Mouse (Mus musculus) retina, postnatal 7 days (tissue): ENCODE data around the gene Morc2a.

ENCODE experiments used
- DNase-seq: peaks from one replicate; pipeline ENCODE4 v3.0.0-alpha.2; 2012; ENCODE audit warnings: low read depth, low spot score

Gene Morc2a

DNA sequence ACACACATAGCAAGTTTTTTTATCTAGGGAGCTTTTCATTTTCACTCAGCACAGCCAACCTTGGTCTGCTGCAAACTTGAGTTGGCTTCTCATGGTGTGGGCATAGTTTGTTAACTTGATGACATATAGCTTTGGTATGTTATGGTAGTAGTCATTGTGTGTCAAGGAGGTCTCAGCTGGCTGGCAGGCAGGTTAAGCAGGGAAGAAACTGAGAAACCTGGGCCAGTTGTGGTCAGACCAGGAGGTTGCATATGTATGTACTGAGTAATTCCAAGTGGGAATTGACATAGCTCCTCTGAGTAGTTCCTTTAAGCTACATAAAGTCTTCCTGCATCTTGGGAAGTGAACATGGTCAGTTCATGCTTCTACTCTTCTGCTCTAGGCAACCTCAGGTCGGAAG is 35.2 kb downstream of the Morc2a start:
- DNase-seq: no peak

DNA sequence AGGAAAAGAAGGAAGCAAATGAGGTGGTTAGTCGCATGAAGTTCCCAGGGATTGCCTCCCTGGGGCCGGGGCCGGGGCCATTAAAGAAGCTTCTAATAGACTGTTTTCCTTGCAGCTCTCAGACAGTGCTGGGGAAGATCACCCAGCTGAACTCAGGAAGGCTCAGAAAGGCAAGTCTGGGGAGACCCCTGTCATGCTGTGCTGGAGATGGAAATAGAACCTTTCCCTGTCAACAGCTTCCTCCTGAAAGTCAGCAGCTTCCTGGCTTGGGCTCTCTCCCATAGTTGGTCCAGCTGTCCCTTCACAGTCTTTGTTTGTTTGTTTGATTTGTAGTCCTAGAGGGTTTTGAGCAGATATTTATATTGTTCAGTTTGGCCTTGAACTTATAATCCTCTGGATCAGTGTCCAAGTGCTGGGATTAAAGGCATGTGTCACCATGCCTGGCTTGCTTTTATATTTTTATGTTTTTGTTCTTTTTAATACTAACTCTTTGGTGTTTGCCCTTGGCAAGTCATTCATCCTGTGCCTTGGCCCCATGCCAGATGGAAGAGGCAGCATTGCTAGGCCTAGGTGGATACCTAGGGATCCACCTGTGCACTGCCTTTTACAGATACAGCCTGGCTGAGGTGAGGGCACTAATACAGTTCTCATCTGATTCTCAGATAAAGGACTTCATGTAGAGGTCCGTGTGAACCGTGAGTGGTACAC is 35.9 kb downstream of the Morc2a start:
- no peak for DNase-seq

DNA sequence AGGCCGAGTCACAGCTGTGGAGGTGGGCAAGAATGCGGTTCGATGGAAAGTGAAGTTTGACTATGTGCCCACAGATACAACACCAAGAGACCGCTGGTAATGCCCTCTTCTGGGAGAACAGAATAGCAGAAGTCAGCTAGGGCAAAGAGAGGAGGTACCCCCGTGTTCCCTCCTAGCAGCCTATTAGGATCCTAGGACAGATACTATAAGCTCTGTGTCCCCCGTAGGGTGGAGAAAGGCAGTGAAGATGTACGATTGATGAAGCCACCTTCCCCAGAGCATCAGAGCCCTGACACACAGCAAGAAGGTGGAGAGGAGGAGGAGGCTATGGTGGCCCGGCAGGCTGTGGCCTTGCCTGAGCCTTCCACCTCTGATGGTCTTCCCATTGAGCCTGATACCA is 36.4 kb downstream of the Morc2a start:
- no peak for DNase-seq

DNA sequence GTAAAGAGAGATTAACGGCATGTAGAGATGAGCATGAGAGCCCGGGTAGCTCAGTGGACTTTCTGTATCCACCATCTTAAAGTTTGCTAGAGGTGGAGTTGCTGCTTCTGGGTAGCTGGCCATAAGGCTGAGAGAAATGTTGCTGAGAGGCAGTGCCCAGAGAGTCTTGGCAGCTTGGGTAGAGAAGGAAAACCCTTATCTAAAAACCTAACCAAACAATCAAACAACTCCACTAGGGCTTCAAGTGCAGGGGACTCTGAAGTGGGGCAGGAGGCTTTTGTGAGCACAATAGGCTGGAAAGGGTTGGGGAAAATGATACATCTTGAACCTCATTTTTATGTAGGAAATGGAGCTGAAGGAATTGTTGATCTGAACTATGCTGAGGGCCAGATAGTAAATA is 37.3 kb downstream of the Morc2a start:
- DNase-seq: no peak

DNA sequence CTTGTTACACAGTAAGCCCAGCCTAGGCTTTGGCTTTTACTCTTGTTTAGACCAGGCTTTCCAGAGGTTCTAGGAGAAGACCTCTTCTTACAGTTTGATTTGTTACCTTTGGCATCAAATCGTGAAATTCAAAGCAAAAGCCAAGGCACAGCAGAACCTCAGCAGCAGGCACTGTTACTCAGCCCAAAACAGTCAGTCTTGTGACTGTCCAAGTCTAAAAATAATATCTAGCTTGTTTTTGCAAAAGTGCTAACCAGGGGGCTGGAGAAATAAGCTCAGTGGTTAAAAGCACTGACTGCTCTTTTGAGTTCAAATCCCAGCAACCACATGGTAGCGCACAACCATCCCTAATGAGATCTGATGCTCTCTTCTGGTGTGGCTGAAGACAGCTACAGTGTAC is 37.9 kb downstream of the Morc2a start:
- no peak for DNase-seq

DNA sequence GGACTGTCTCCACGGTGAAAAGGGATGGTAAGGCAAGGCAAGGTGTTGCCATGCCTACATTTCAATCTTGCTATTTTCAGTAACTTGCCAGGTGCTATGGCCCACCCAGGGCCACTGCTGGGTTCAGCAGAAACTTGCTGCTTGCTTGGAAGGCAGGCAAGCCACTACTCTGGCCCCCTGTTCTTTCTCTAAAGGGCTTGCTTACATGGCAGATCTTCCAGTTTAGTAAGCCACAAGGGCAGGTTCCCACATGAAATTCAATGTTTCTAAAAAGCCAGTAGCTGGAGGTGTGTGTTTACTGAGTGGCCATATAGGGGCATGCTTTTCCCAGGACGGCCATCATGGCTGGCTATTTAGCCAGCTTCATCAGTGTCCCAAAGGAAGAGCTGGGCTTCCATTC is 42.8 kb downstream of the Morc2a start:
- DNase-seq: no peak

DNA sequence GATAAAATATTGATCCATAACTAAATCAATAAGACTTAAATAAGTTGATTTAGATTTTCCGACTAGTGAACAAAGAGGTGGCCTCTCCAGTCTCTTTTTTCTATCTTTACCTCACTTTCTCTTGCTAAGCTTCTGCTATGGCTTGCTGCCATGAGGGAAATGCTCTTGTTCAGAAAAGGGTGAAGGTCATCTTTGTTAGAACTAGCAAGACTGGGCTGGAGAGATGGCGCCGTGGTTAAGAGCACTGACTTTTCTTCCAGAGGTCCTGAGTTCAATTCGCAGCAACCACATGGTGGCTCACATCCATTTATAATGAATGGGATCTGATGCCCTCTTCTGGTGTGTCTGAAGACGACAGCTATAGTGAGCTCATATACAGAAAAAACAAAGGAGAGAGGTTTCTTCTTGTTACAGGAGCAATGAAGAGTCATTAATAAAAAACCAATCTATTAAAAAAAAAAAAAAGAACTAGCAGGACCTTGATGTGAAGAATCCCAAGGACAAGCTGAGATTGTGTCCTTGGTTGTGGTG is 47.2 kb downstream of the Morc2a start:
- DNase-seq: no peak

DNA sequence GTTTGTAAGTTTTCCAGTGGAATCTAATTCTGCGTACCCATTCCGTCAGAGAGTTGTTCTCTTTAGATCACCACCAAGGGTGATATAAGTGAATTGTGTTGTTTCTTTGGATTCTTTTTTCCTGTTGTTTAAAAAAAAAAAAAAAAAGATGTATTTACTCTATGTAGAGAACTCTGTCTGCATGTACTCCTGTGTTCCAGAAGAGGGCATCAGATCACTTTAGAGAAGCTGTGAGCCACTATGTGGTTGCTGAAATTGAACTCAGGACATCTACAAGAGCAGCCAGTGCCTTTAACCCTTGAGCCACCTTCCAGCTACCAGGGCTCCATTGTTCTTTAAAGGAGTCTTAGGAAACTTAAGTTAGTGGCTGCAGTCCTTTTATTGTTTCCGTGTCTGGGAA is 48.5 kb downstream of the Morc2a start:
- no peak for DNase-seq

DNA sequence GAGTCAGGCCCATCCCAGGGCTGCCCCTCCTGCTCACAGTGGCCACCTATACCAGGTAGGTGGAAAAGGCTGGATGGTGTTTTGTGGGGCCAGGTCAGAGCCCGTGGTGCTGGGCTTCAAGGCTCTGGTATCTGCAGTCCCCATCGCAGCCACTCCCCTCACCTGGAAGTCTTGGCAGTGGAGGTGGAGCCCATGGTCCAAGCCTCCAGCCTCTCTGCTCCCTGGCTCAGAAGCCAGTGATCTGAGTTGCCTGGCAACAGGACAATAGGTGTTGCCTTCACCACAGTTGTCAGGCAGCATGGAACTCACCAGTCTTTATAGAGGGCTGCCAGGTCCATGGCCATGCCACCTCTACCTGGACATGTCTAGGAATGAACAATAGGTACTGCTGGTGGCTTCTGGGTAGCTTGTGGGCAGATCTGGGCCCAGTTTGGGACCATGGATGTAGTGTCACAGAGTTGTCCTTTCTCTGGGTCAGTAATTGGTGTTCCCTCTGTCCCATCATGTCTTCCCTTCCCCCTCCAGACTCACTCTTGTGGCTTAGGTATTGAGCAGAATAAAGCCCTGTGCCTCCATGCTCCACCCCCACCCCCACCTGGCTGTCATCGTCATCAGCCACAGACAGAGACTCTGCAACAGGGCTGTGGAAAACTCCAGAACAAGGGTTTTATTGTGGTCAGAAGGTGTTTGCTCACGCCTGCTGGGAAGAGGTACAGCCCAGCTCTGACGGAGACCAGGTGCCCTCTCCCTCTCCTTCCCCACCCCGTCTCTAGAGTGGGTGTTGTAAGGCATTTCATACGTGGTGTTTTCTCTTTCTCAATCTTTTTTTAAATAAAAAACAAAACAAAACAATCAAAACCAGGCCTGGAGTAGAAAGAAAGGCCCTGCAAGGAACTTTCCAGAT is 54.4 kb downstream of the Morc2a start:
- DNase-seq: no peak

DNA sequence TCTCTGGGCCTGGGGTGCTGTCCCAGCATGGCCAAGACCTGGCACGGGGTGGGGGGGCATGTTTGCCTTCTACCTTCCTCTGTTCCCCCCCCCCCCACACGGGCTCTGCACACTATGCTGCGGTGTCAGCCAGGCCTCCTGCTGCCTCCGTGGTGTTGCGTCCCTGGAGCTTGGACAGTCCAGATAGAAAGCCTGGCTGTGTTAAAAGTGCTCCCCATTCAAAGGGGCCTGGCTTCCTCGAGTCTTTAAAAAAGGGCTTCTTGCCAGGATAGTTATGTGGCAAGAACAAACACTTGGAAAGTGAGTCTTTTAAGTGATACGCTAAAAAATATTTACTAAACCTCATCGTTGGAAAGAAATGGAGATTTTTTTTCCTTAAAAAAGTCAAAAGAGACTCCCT is 55.4 kb downstream of the Morc2a start:
- DNase-seq: no peak

DNA sequence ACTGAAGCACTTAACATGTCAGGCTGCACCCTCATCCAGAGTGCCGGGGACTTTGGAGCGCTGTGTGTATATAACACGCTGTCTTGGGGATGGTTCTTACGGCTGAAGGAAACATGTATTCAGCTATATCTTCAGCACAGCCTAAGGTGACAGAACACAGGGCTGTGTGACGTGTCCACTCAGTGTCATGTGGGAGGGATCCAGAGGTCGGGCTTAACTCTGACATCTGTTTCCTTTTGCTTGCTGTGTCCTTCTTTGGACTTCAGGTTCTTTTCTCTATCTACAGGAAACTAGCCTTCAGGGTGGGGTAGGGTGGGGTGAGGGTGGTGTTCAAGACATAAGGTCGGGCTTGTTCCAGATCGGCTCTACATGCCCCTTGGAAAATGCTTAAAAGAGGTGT is 58.1 kb downstream of the Morc2a start:
- DNase-seq: no peak

DNA sequence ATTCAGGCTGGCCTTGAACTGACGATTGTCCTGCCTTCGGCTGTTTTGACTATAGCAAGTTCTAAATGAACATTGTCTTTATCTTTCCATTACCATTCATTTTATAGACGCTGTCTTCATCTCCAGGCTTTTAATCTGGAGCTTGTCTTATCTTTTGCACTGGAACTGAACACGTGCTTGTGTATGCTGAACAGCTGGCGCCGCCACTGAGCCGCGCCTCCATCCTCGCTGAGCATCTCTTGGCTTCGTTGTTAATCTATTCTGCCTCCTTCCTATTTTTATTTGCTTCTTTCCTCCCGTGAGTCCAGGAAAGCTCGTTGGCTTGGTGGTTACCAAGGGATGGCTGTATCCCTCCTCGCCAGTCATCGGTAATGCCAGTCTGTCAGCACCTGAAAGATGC is 61.2 kb downstream of the Morc2a start:
- no peak for DNase-seq

DNA sequence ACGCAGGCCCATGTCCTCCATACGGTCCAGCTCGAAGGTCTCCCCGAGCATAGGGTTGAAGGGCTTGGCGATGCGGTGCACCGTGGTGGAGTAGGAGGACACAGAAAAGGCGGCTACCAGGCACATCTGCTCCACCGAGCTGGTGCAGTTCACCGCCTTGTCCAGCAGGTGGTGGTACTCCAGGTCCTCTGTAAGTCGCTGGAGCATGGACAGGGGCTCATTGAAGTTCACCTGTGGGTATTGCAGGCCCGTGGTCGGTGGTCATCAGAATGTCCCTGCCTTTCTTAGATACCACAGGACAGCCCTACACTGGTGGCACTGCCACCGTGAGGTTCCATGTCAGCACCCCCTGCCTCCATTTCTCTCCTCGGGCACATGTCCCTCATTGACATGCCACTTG is 65.5 kb downstream of the Morc2a start:
- peak; percentile 53 for DNase-seq

DNA sequence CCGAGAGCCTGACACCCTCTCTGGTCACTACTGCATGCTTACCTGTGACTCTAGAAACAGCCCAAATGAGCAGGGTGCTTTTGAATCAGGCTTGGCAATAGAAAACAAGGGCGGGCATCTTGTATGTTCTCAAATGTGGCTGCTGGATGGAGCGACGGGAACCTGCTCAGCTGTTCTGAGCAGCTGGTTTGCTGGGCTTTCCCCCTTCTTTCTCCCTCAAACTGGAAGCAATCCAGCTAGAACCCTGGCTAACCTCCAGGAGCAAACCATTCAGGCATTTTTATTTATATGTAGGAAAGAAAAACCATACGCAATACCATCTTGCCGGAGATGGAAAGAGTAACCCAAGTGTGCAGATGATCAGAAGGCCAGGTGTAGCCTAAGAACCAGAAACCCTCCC is 67.7 kb downstream of the Morc2a start:
- no peak for DNase-seq

DNA sequence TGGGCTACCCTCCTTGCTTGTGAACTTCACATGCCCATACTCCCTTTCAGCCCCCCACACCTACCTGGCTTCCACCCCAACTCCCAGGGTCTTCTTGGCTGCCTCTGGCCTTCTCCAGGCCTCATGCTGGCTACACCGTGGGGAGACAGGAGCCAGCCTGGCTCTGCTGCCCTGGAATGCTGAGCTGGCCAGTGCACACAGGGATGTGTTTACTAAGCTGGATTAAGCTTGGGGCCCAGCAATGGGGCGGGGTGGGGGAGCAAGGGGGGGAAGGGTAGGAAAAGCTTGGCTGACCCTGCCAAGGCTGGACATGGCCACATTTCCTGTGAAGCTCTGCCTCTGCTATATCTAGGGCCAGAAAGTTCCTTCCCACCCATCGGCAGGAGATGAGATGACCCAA is 73.0 kb downstream of the Morc2a start:
- DNase-seq: peak; percentile 48

DNA sequence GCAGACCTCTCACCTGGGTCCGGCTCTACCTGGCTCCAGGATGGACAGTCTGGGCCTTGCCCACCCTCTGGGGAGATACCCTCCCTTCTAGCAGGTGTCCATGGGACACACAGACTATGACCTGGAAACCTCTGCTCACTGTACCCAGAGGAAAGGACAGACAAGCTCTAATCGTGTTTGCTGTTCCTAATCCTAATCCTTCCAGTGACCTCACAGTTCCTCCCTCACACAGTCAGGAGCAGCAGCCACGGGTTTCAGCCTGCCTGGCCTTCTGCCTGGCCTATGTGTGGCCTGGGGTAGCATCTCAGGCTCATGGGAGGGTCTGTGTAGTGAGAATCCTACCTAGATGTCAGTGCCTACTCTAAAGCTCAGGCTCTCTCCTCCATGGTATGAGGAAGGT is 73.9 kb downstream of the Morc2a start:
- DNase-seq: peak; percentile 63

DNA sequence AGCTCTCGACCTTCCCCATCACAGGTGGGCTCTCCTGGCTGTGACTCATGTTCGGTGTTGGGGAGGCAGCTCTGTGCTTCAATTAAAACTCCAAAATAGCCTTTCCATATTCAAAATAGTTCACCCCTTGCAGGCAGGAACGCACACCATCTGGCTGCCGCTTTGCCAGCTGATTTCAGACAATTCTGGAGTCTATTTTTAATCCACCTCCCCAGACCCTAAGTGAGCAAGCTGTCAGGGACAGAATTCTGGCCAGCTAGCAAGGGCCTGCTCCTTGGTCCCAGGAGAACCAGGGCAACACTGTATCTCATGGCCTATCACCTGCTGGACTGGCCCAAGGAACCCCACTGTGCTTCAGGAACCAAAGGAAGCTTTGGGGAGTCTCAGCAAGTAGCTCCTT is 74.9 kb downstream of the Morc2a start:
- DNase-seq: no peak

DNA sequence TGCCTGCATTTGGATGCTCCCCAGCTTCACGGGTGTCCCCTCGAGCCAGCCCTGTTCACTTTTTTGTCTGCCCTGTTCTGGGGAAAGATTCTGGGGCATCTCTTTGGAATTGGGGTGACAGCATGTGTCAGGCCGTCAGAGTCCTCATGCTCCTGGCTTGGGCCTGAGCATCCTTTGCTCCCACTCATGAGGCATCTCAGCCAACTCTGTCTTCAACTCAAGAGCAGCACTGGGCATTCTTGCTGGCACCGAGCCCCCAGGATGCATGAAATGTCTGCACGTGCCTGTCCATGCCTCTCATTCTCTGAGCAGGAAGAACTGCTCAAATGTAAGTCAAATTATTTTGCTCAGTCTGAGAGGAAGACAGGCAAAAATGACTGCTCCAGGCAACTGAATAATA is 75.7 kb downstream of the Morc2a start:
- no peak for DNase-seq

DNA sequence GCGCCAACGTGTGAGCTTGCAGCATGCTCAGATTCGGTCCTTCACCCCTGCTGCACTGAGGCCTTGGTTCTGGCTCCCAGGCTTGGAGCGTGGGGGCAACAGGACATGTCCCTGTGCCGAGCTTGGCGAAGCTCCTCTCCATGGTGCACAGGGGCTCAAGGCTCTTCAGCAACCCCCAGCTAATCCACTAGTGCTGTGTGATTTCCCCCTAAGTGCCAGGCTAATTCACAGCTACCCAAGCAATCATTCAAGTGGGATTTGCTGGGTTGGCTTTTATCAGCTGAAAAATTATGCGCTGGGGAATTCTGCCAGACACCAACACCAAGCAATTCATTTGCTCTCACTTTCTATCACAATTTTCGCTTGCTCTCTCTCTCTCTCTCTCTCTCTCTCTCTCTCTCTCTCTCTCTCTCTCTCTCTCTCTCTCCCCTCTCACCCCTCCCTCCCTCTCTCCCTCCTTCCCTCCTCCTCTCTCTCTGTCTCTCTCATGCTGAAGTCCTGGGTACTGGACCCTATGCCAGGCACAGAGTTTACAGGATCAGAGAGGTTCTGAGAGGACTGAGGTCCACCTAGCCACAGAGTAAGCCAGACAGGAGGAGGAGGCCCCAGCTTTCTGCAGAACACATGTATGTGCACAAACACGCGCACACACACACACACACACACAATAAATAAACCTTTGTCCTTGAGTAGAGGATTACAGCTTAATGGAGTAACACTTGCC is 76.5 kb downstream of the Morc2a start:
- no peak for DNase-seq

DNA sequence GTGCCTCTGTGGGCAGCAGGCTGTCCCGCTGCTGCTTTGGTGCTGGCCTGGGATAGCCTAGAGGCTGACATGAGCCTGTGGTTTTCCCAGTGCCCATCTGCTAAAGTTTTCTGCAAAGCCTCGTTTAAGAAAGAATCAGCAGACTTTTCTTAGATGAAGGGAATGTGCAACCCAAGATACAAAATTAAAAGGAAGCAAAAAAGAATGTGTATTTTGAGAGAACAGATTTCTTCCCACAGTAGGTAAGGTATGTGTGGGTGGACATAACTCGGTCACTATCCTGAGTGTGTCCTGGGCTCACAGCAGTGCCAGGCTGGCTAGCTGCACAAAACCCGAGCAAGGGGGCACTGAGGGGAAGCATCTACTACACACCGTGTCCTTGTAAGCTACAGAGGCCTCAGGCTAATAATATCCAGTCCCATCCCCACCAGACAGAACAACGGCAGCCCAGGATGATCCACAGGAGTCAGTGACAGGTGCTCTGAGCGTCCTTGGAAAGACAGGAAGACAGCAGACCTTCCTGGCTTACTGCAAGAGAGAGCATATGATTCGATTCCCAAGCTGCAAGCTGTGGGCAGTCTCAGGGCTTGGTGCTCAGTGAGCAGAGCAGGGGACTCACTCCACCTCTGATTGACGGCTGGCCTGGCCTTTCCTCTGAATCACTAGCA is 78.6 kb downstream of the Morc2a start:
- no peak for DNase-seq

DNA sequence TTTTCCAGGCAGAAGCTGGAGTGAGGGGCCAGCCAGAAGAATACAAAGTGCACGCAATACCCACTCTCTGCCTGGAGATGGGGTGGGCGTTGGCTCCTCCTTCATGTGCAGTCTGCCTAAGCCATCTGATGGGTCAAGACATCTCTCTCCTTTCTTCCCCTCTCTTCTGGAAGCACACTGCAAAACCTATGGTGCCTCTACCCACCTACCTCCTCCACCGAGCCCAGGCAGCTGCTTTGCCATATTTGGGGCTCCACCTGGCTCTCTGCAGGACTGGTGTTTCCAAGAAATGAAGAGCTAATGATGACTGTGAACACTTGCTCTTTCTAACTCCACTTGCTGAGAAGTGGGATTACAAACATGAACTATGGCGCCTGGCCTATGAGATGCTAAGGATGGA is 82.5 kb downstream of the Morc2a start:
- no peak for DNase-seq
